Mouse (Mus musculus) CH12.LX (cell line): ENCODE measurements around the gene Smoc1.

Experiments
- CTCF ChIP-seq, 2 experiments: IDR thresholded peaks in 1 of 2; conservative IDR thresholded peaks in 1 of 2; 2 replicates each; pipeline ENCODE4 v1.5.1; 2011 to 2012; ENCODE audit warnings: low read depth in 2 of 2, low read length in 2 of 2, improper control_type of control experiment in 1 of 2, inconsistent platforms in 1 of 2, mild to moderate bottlenecking in 1 of 2, moderate library complexity in 1 of 2
- ETS1 ChIP-seq: conservative IDR thresholded peaks from 2 replicates; pipeline ENCODE4 v1.6.1; 2012; ENCODE audit warnings: low read depth, mild to moderate bottlenecking, inconsistent platforms, low read length, improper control_type of control experiment, moderate library complexity
- MEF2A ChIP-seq: IDR thresholded peaks from 2 replicates; pipeline ENCODE4 v1.6.1; 2014; ENCODE audit warnings: low read depth, mild to moderate bottlenecking, inconsistent platforms, low read length, improper control_type of control experiment, borderline replicate concordance
- USF1 ChIP-seq: IDR thresholded peaks from 2 replicates; pipeline ENCODE4 v1.6.1; 2014; ENCODE audit warnings: low read depth, mild to moderate bottlenecking, inconsistent platforms, low read length, improper control_type of control experiment
- ZC3H11A ChIP-seq: IDR thresholded peaks from 2 replicates; pipeline ENCODE4 v1.6.1; 2012; ENCODE audit warnings: low read depth, mild to moderate bottlenecking, inconsistent platforms, low read length, improper control_type of control experiment
- ZNF384 ChIP-seq: IDR thresholded peaks from 2 replicates; pipeline ENCODE4 v1.6.1; 2012; ENCODE audit warnings: low read depth, low read length, improper control_type of control experiment, inconsistent platforms

DNA sequence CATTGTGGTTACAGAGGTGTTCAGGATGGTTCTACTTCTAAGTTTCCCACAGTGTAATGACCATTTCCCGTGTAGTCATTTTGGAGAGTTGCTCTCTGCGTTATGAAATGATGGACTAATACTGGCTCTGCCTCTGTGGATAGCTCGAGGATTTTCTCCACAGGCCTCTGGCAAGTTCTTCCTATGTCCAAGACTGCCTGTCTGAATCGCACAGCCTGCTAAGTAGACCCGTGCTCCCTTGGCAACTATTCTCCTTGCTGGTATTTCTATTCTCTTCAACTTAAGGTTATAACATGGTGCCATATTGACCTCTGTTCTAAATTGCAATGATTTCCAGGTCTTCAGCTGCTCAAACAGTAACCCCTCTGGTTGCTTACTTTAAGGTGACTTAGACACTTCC, 65.0 kb downstream of the Smoc1 start:
- TF ChIP-seq ZNF384 (no peak), CTCF (conservative IDR thresholded peaks at IDR 0.05 in 1 of 2, IDR thresholded peaks at IDR 0.05 in 1 of 2; ENCODE audit: low read depth in 2 of 2, low read length in 2 of 2) (no peak), USF1 (no peak), MEF2A (no peak), ETS1 (no peak), ZC3H11A (no peak)
